Mouse (Mus musculus) naive thymus-derived CD4-positive, alpha-beta T cell, adult 2 months (primary cell): ENCODE data around the gene Ccnd3.

ENCODE experiments used
- DNase-seq: peaks from one replicate; pipeline ENCODE4 v3.0.0-alpha.2; 2011; ENCODE audit warnings: low read depth

The Ccnd3 gene

GRCm38 (mm10) chr17:47551049-47551448 is 46.2 kb downstream of the Ccnd3 start:
- DNase-seq, result no peak

- no peak for DNase-seq
Measured at GRCm38 (mm10) chr17:47552994-47553393, 48.1 kb downstream of the Ccnd3 start.

GRCm38 (mm10) chr17:47554621-47555020 is 49.8 kb downstream of the Ccnd3 start:
- DNase-seq, result no peak

GRCm38 (mm10) chr17:47557179-47557578 is 52.3 kb downstream of the Ccnd3 start:
- no peak for DNase-seq

GRCm38 (mm10) chr17:47559726-47560125 is 54.9 kb downstream of the Ccnd3 start:
- no peak for DNase-seq

- DNase-seq, result no peak
Measured at GRCm38 (mm10) chr17:47562875-47563274, 58.0 kb downstream of the Ccnd3 start.

GRCm38 (mm10) chr17:47564612-47565011 is 59.8 kb downstream of the Ccnd3 start:
- DNase-seq, result no peak

GRCm38 (mm10) chr17:47566133-47566532 is 61.3 kb downstream of the Ccnd3 start:
- DNase-seq, result no peak

- DNase-seq, result no peak
Measured at GRCm38 (mm10) chr17:47567271-47567670, 62.4 kb downstream of the Ccnd3 start.

GRCm38 (mm10) chr17:47568389-47568788 is 63.5 kb downstream of the Ccnd3 start:
- DNase-seq, result no peak

- no peak for DNase-seq
Measured at GRCm38 (mm10) chr17:47568951-47569527, 64.2 kb downstream of the Ccnd3 start.

GRCm38 (mm10) chr17:47571621-47572020 is 66.8 kb downstream of the Ccnd3 start:
- no peak for DNase-seq

GRCm38 (mm10) chr17:47572436-47572835 is 67.6 kb downstream of the Ccnd3 start:
- no peak for DNase-seq

GRCm38 (mm10) chr17:47574028-47574427 is 69.2 kb downstream of the Ccnd3 start:
- no peak for DNase-seq

- DNase-seq, result no peak
Measured at GRCm38 (mm10) chr17:47574830-47575229, 70.0 kb downstream of the Ccnd3 start.

GRCm38 (mm10) chr17:47578655-47579054 is 73.8 kb downstream of the Ccnd3 start:
- no peak for DNase-seq

GRCm38 (mm10) chr17:47580962-47581361 is 76.1 kb downstream of the Ccnd3 start:
- no peak for DNase-seq

GRCm38 (mm10) chr17:47588517-47588916 is 83.7 kb downstream of the Ccnd3 start:
- no peak for DNase-seq

- DNase-seq, result no peak
Measured at GRCm38 (mm10) chr17:47591073-47591472, 86.2 kb downstream of the Ccnd3 start.

GRCm38 (mm10) chr17:47593215-47593853 is 88.5 kb downstream of the Ccnd3 start:
- peak; percentile 95 for DNase-seq

GRCm38 (mm10) chr17:47593854-47594182 is 89.0 kb downstream of the Ccnd3 start:
- DNase-seq, result no peak

GRCm38 (mm10) chr17:47594183-47594968 is 89.5 kb downstream of the Ccnd3 start:
- DNase-seq, result peak; percentile 59

- no peak for DNase-seq
Measured at GRCm38 (mm10) chr17:47594969-47595247, 90.1 kb downstream of the Ccnd3 start.
